Comparison of ENCODE assay signal across 11 mouse cellular contexts in genomic region chr2:112759678-112760077, GRCm38 (mm10).
DNase-seq lines count a peak whose midpoint lies in the region; ATAC-seq and TF ChIP-seq lines count a peak whose summit lies in the region.
"Had no signal": no experiment of that assay in that cellular context is flagged by ENCODE, and none has a peak within 500 bp of the region (broad histone marks: within the 10 kb centered on the region; RNA-seq: fewer than 3 reads in every experiment).

No protein-coding gene starts in this region.

- H3K27me3 ChIP-seq in kidney, adult 2 months (replicated peaks; ENCODE audit: control insufficient read depth, insufficient read depth, low read length) = no peaks in the 10 kb centered on the region
- no peaks in the 10 kb centered on the region for H3K27me3 ChIP-seq in kidney, embryonic 15.5 days
- H3K27me3 ChIP-seq: forebrain, embryonic 13.5 days; stomach, embryonic 15.5 days had no signal

- peak; percentile 53; the same call in 1 of the 2 replicates for TF ChIP-seq CTCF in kidney, adult 2 months (conservative IDR thresholded peaks at IDR 0.05; ENCODE audit: insufficient read depth, insufficient read length, low read depth, low read length)

- no peak overlapping the region for H3K4me2 ChIP-seq in kidney, embryonic 15.5 days
- H3K4me2 ChIP-seq: forebrain, embryonic 13.5 days; stomach, embryonic 15.5 days had no signal

- WGBS in kidney, adult 2 months = 61% methylated on average over 5 of the region's 5 CpGs
- WGBS in kidney, embryonic 15.5 days = 78% methylated on average over 5 of the region's 5 CpGs

- no peak overlapping the region for H3K4me3 ChIP-seq in kidney, adult 2 months (ENCODE audit: insufficient read depth, low read depth, low read length)
- no peak overlapping the region for H3K4me3 ChIP-seq in kidney, embryonic 15.5 days (replicated peaks)
- H3K4me3 ChIP-seq: forebrain, embryonic 13.5 days; stomach, embryonic 15.5 days had no signal

- H3K4me1 ChIP-seq in kidney, adult 2 months (ENCODE audit: control insufficient read depth, insufficient read depth, low read length) = no peaks in the 10 kb centered on the region
- H3K4me1 ChIP-seq in kidney, embryonic 15.5 days = no peaks in the 10 kb centered on the region
- H3K4me1 ChIP-seq: stomach, embryonic 15.5 days had no signal

- no peak overlapping the region for H3K9ac ChIP-seq in kidney, embryonic 15.5 days
- H3K9ac ChIP-seq: forebrain, embryonic 13.5 days; stomach, embryonic 15.5 days had no signal

- ATAC-seq in kidney, embryonic 15.5 days (replicated peaks; ENCODE audit: low FRiP score) = no peak
- no peak for ATAC-seq in megakaryocyte, adult 5-6 weeks (ENCODE audit: poor library complexity, severe bottlenecking)
- ATAC-seq: forebrain, embryonic 13.5 days had no signal

- peak; percentile 10 for DNase-seq in kidney, adult 2 months
- DNase-seq in thymus, postnatal 4 days = peak; percentile 15
- DNase-seq in thymus, postnatal 36 days = no peak
- peak; percentile 33 for DNase-seq in brain, adult 2 months (ENCODE audit: low read depth, low spot score)
- DNase-seq in embryo, embryonic 9.5 days (ENCODE audit: extremely low spot score) = no peak
- DNase-seq: adrenal gland, adult 8-10 months; lung, postnatal 36 days had no signal

- TF ChIP-seq POLR2A in kidney, adult 2 months (IDR thresholded peaks at IDR 0.05; ENCODE audit: low read depth, low read length) = no peak

- H3K36me3 ChIP-seq in kidney, adult 2 months (ENCODE audit: control insufficient read depth, insufficient read depth, low read length) = no peaks in the 10 kb centered on the region
- no peaks in the 10 kb centered on the region for H3K36me3 ChIP-seq in kidney, embryonic 15.5 days
- H3K36me3 ChIP-seq: stomach, embryonic 15.5 days had no signal

- no peaks in the 10 kb centered on the region for H3K9me3 ChIP-seq in kidney, embryonic 15.5 days (replicated peaks)
- H3K9me3 ChIP-seq: forebrain, embryonic 13.5 days; stomach, embryonic 15.5 days had no signal

- H3K27ac ChIP-seq in kidney, adult 2 months (ENCODE audit: insufficient read depth, low read depth, low read length) = no peak overlapping the region
- H3K27ac ChIP-seq in kidney, embryonic 15.5 days = no peak overlapping the region
- H3K27ac ChIP-seq: forebrain, embryonic 13.5 days; stomach, embryonic 15.5 days had no signal

Comparison
In these comparisons a context has a peak if more than half of its experiments do, and no peak if none do; other contexts are left out.
1. DNase-seq: peak in kidney, adult 2 months (single experiment), thymus, postnatal 4 days (single experiment) and brain, adult 2 months (single experiment); none in thymus, postnatal 36 days (0 of 2) and embryo, embryonic 9.5 days (single experiment).